Mouse (Mus musculus) intestine, embryonic 16.5 days (tissue): ENCODE measurements around the gene Fmn2. TPM values are rescaled to one million over a fixed set of nuclear protein-coding genes. Genes with fewer than 3 reads are reported as not detected.

ENCODE experiments used
- ATAC-seq: fragments of 200-750 bp; cut with Nextera tagmentation; 2 replicates; pipeline ENCODE4 v1.8.0; 2017; ENCODE audit warnings: moderate TSS enrichment, moderate library complexity
- H3K27ac ChIP-seq: fragments of 300-500 bp; sonication (generic); 2 replicates; pipeline ENCODE4 v1.5.1; 2014; ENCODE audit warnings: mild to moderate bottlenecking, low read length
- H3K27me3 ChIP-seq: fragments of 300-500 bp; sonication (generic); replicated peaks from 2 replicates; pipeline ENCODE4 v1.6.1; 2014; ENCODE audit warnings: low read length, control low read depth, mixed read lengths; ENCODE audit not compliant: control insufficient read depth, insufficient read depth
- H3K36me3 ChIP-seq: fragments of 300-500 bp; sonication (generic); 2 replicates; pipeline ENCODE4 v1.6.1; 2014; ENCODE audit warnings: low read length, control low read depth; ENCODE audit not compliant: control insufficient read depth, insufficient read depth
- H3K4me1 ChIP-seq: fragments of 300-500 bp; sonication (generic); 2 replicates; pipeline ENCODE4 v1.6.1; 2014; ENCODE audit warnings: low read length, control low read depth, mixed read lengths; ENCODE audit not compliant: control insufficient read depth, insufficient read depth
- H3K4me2 ChIP-seq: fragments of 300-500 bp; sonication (generic); 2 replicates; pipeline ENCODE4 v1.6.1; 2014; ENCODE audit warnings: low read depth, low read length, control low read depth
- H3K4me3 ChIP-seq: fragments of 300-500 bp; sonication (generic); 2 replicates; pipeline ENCODE4 v1.5.1; 2014; ENCODE audit warnings: mild to moderate bottlenecking, low read length
- H3K9ac ChIP-seq: fragments of 300-500 bp; sonication (generic); 2 replicates; pipeline ENCODE4 v1.6.1; 2014; ENCODE audit warnings: low read depth, low read length
- H3K9me3 ChIP-seq: fragments of 300-500 bp; sonication (generic); 2 replicates; pipeline ENCODE4 v1.6.1; 2016; ENCODE audit warnings: low read length, control low read depth; ENCODE audit not compliant: control insufficient read depth
- WGBS: fragments of 180-500 bp; shearing (Covaris S2); extraction: QIAGEN DNeasy Blood & Tissue Kit; methylation state at CpG from one replicate; pipeline ENCODE4 v1.1.7; 2014; 5-methylcytosine and 5-hydroxymethylcytosine counted together
- polyA plus RNA-seq: library from polyadenylated mRNA; unstranded; fragments of >200 nt; fragmentation: Nextera tagmentation; extraction: Ambion mirVana; gene quantifications from 2 replicates; pipeline ENCODE4 v1.2.1, GENCODE M21; 2015

The Fmn2 gene
- polyA plus RNA-seq, 1 experiment from 2014 or later = 0.62 TPM

DNA sequence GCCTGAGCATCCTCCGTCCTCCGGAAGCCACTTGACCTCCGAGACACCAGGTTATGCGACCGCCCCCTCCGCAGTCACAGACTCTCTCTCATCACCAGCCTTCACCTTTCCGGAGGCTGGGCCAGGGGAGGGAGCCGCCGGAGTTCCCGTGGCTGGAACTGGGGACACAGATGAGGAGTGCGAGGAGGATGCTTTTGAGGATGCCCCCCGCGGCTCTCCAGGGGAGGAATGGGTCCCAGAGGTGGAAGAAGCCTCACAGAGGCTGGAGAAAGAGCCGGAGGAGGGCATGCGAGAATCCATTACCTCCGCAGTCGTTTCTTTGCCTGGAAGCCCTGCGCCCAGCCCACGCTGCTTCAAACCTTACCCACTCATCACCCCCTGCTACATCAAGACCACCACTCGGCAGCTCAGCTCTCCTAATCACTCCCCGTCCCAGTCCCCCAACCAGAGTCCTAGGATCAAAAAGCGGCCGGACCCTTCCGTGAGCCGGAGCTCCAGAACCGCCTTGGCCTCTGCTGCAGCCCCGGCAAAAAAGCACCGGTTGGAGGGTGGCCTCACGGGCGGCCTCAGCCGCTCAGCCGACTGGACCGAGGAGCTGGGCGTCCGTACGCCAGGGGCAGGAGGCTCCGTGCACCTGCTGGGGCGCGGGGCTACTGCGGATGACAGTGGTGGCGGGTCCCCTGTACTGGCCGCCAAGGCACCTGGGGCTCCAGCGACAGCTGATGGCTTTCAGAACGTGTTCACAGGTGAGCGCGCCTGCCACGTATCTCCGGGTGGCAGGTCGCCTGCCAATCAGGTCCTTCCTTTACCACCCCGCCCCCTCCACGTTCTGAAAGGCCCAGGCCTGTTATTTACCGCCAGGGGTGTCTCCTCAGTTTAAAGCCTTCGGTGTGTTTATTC is 1.5 kb downstream of the Fmn2 start:
- peak; percentile 74 for ATAC-seq
- Histone ChIP-seq H3K27me3 (peaks cover 9% of the 10 kb centered on the region; the same call in 1 of the 2 replicates), H3K9me3 (no peaks in the 10 kb centered on the region), H3K4me1 (peaks cover 15% of the 10 kb centered on the region), H3K4me3 (peak overlapping the region; percentile 62), H3K4me2 (peak overlapping the region; percentile 94), H3K36me3 (no peaks in the 10 kb centered on the region), H3K27ac (no peak overlapping the region), H3K9ac (peak overlapping the region; percentile 69)
- under 1% methylated on average over 53 of the region's 53 CpGs for WGBS

GRCm38 (mm10) chr1:174508571-174509110 is 7.0 kb downstream of the Fmn2 start:
- no peak for ATAC-seq
- Histone ChIP-seq H3K9ac (no peak overlapping the region), H3K36me3 (no peaks in the 10 kb centered on the region), H3K4me3 (no peak overlapping the region), H3K27me3 (no peaks in the 10 kb centered on the region), H3K27ac (no peak overlapping the region), H3K4me1 (no peaks in the 10 kb centered on the region), H3K9me3 (no peaks in the 10 kb centered on the region), H3K4me2 (no peak overlapping the region)
- WGBS = 51% methylated on average over 13 of the region's 13 CpGs

- no peak overlapping the region for H3K4me2 ChIP-seq
- WGBS = 76% methylated on average over 7 of the region's 7 CpGs
- no peak overlapping the region for H3K27ac ChIP-seq
- no peak overlapping the region for H3K9ac ChIP-seq
- H3K4me3 ChIP-seq = no peak overlapping the region
- no peaks in the 10 kb centered on the region for H3K27me3 ChIP-seq
- no peak for ATAC-seq
- H3K36me3 ChIP-seq = no peaks in the 10 kb centered on the region
- H3K9me3 ChIP-seq = no peaks in the 10 kb centered on the region
- H3K4me1 ChIP-seq = no peaks in the 10 kb centered on the region
These were observed 11.8 kb downstream of the Fmn2 start for GRCm38 (mm10) chr1:174513419-174513818.

DNA sequence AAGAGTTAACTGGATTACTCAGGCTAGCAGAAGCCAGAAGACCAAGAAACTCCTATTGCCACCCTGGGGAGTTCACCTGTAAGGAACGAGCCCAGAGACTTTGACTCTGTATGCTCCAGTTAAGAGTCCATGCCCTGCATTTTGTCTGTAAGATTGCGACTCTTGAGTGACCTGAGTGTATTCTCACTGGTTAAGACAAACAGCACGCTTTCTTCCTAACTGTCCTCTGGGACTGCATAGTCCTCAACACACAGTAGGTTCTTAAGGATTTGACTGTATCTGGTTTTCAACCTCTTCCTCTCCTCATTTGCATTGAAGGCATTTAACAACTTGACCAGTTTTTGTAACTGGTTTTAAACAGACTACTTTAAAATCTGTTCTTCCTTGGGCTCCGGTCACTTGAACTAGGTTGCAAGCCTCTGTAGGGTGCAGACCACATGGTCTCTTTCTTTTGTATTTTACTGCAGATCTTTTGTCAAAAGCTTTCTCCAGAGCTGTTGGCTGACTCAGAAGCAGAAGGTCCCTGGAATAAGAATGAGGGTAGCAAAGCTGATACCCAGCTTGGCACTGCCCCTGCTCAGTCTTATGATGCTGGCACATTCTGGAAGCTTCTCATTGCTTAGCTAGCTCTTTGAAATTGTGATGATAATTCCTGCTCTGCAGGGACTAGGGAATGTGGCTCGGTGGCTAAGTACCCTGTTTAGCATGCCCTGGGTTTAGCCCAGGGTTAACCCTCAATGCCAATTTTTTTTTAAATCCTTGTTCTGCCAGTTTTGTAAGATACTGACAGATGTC is 20.5 kb downstream of the Fmn2 start:
- no peak for ATAC-seq

GRCm38 (mm10) chr1:174522809-174523511 is 21.3 kb downstream of the Fmn2 start:
- Histone ChIP-seq H3K9ac (no peak overlapping the region), H3K4me2 (no peak overlapping the region), H3K27ac (no peak overlapping the region), H3K4me3 (no peak overlapping the region), H3K4me1 (no peaks in the 10 kb centered on the region), H3K9me3 (no peaks in the 10 kb centered on the region), H3K36me3 (no peaks in the 10 kb centered on the region), H3K27me3 (no peaks in the 10 kb centered on the region)
- WGBS = 65% methylated on average over 4 of the region's 4 CpGs
- no peak for ATAC-seq

More for the DNA sequence above, 20.5 kb downstream of the Fmn2 start:
- Histone ChIP-seq H3K27ac (no peak overlapping the region), H3K4me2 (no peak overlapping the region), H3K9ac (no peak overlapping the region), H3K36me3 (no peaks in the 10 kb centered on the region), H3K4me3 (no peak overlapping the region), H3K4me1 (no peaks in the 10 kb centered on the region), H3K27me3 (no peaks in the 10 kb centered on the region), H3K9me3 (no peaks in the 10 kb centered on the region)
- WGBS = 82% methylated on average over 5 of the region's 5 CpGs

- no peak overlapping the region for H3K4me3 ChIP-seq
- H3K9ac ChIP-seq = no peak overlapping the region
- no peak overlapping the region for H3K27ac ChIP-seq
- WGBS = 21% methylated on average over 1 of the region's 1 CpGs
- H3K4me1 ChIP-seq = no peaks in the 10 kb centered on the region
- H3K9me3 ChIP-seq = no peaks in the 10 kb centered on the region
- H3K4me2 ChIP-seq = no peak overlapping the region
- H3K27me3 ChIP-seq = no peaks in the 10 kb centered on the region
- no peak for ATAC-seq
- no peaks in the 10 kb centered on the region for H3K36me3 ChIP-seq
These were observed 21.8 kb downstream of the Fmn2 start for GRCm38 (mm10) chr1:174523512-174523828.

- Histone ChIP-seq H3K36me3 (no peaks in the 10 kb centered on the region), H3K4me3 (no peak overlapping the region), H3K9me3 (no peaks in the 10 kb centered on the region), H3K4me2 (no peak overlapping the region), H3K9ac (no peak overlapping the region), H3K27ac (no peak overlapping the region), H3K27me3 (no peaks in the 10 kb centered on the region), H3K4me1 (no peaks in the 10 kb centered on the region)
- 49% methylated on average over 11 of the region's 11 CpGs for WGBS
- no peak for ATAC-seq
These were observed 35.3 kb downstream of the Fmn2 start for GRCm38 (mm10) chr1:174536742-174537453.

GRCm38 (mm10) chr1:174537491-174537890 is 35.9 kb downstream of the Fmn2 start:
- no peak for ATAC-seq
- no peak overlapping the region for H3K27ac ChIP-seq
- no peak overlapping the region for H3K4me2 ChIP-seq
- H3K36me3 ChIP-seq = no peaks in the 10 kb centered on the region
- H3K9me3 ChIP-seq = no peaks in the 10 kb centered on the region
- H3K9ac ChIP-seq = no peak overlapping the region
- no peaks in the 10 kb centered on the region for H3K27me3 ChIP-seq
- H3K4me1 ChIP-seq = no peaks in the 10 kb centered on the region
- 71% methylated on average over 3 of the region's 3 CpGs for WGBS
- no peak overlapping the region for H3K4me3 ChIP-seq
